Mouse (Mus musculus) forebrain, postnatal 0 days (tissue): ENCODE results near the gene Phactr2. TPM values are rescaled to one million over a fixed set of nuclear protein-coding genes. Genes with fewer than 3 reads are reported as not detected.

Experiments used
- ATAC-seq: fragments of 200-750 bp; cut with Nextera tagmentation; 2 replicates; pipeline ENCODE4 v1.8.0; 2017; ENCODE audit warnings: mild to moderate bottlenecking, moderate library complexity
- DNase-seq: peaks from one replicate; pipeline ENCODE4 v3.0.0-alpha.2; 2015
- H3K27ac ChIP-seq: fragments of 300-500 bp; sonication (generic); 2 replicates; pipeline ENCODE4 v1.5.1; 2014; ENCODE audit warnings: low read depth, mild to moderate bottlenecking, antibody characterized with exemption, low read length, moderate library complexity, mixed read lengths
- H3K27me3 ChIP-seq: fragments of 300-500 bp; sonication (generic); 2 replicates; pipeline ENCODE4 v1.6.1; 2014; ENCODE audit warnings: mild to moderate bottlenecking, low read length, mixed read lengths; ENCODE audit not compliant: insufficient read depth
- H3K36me3 ChIP-seq: fragments of 300-500 bp; sonication (generic); 2 replicates; pipeline ENCODE4 v1.6.1; 2014; ENCODE audit warnings: mild to moderate bottlenecking, moderate library complexity; ENCODE audit not compliant: insufficient read depth
- H3K4me1 ChIP-seq: fragments of 300-500 bp; sonication (generic); 2 replicates; pipeline ENCODE4 v1.6.1; 2014; ENCODE audit warnings: antibody characterized with exemption; ENCODE audit not compliant: insufficient read depth
- H3K4me2 ChIP-seq: fragments of 300-500 bp; sonication (generic); 2 replicates; pipeline ENCODE4 v1.6.1; 2014; ENCODE audit warnings: low read depth, mild to moderate bottlenecking, moderate library complexity
- H3K4me3 ChIP-seq: fragments of 300-500 bp; sonication (generic); 2 replicates; pipeline ENCODE4 v1.5.1; 2014; ENCODE audit warnings: low read depth, low read length, mixed read lengths
- H3K9ac ChIP-seq: fragments of 300-500 bp; sonication (generic); 2 replicates; pipeline ENCODE4 v1.6.1; 2014; ENCODE audit warnings: mild to moderate bottlenecking
- H3K9me3 ChIP-seq: fragments of 300-500 bp; sonication (generic); 2 replicates; pipeline ENCODE4 v1.6.1; 2016; ENCODE audit warnings: low read length
- CTCF ChIP-seq: sonication (generic); IDR thresholded peaks from 2 replicates; pipeline ENCODE4 v1.5.1; 2016; ENCODE audit warnings: antibody characterized with exemption, control low read depth, low read depth
- WGBS: fragments of 180-500 bp; shearing (Covaris S2); extraction: QIAGEN DNeasy Blood & Tissue Kit; methylation state at CpG from one replicate; pipeline ENCODE4 v1.1.7; 2014; 5-methylcytosine and 5-hydroxymethylcytosine counted together
- polyA plus RNA-seq: library from polyadenylated mRNA; unstranded; fragments of >200 nt; fragmentation: Nextera tagmentation; extraction: Ambion mirVana; gene quantifications from 2 replicates; pipeline ENCODE4 v1.2.1, GENCODE M21; 2015
- total RNA-seq: library from RNA; depleted of rRNA; stranded (reverse); fragments of >200 nt; gene quantifications from 2 replicates; pipeline ENCODE4 v1.2.3, GENCODE M21; 2014

The Phactr2 gene
- total and polyA plus RNA-seq, 2 experiments from 2014 or later: 8.1 to 10.5 TPM

DNA sequence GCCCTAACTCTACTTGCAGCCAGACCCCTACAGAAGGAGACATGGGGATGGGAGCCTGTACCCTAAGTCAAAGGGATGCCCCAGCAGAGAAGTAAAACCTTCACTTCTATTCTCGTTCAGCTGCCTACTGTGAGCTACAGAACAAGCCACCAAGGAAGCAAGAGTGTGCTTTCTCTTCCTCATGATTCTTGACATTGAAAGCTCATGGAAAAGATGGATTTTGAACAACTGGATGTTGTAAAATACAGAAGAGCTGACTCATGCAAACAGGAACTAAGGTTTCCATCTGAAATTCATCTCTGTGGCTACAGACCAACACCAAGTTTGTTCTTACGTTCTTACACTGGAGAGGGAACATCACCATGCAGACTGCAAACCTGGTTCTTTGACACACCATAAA is 179.3 kb downstream of the Phactr2 start:
- no peak for TF ChIP-seq CTCF
- Histone ChIP-seq H3K4me3 (no peak overlapping the region), H3K4me1 (no peaks in the 10 kb centered on the region), H3K9me3 (no peaks in the 10 kb centered on the region), H3K9ac (no peak overlapping the region), H3K27ac (no peak overlapping the region), H3K36me3 (no peaks in the 10 kb centered on the region), H3K27me3 (no peaks in the 10 kb centered on the region), H3K4me2 (no peak overlapping the region)
- DNase-seq (no peak), ATAC-seq (no peak)
- 90% methylated on average over 2 of the region's 2 CpGs for WGBS

DNA sequence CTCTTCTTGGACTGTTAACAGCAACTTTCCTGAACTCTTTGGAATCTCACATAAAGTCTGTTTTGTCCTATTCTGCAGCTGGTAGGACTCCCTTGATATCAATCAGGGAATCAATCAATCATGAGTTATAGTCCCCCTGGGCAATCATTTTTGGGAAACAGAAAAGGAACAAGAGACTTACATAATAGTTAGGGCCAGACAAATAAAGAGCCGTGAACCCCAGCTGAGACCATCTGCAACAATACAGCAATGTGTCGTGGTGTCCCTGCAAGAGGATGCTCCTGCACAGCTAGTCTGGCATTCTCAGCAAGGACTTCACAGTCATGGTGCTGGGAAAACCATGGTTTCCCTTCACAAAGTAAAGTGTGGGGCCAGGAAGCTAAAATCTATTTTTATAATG is 182.2 kb downstream of the Phactr2 start:
- 46% methylated on average over 2 of the region's 2 CpGs for WGBS
- TF ChIP-seq CTCF: no peak

DNA sequence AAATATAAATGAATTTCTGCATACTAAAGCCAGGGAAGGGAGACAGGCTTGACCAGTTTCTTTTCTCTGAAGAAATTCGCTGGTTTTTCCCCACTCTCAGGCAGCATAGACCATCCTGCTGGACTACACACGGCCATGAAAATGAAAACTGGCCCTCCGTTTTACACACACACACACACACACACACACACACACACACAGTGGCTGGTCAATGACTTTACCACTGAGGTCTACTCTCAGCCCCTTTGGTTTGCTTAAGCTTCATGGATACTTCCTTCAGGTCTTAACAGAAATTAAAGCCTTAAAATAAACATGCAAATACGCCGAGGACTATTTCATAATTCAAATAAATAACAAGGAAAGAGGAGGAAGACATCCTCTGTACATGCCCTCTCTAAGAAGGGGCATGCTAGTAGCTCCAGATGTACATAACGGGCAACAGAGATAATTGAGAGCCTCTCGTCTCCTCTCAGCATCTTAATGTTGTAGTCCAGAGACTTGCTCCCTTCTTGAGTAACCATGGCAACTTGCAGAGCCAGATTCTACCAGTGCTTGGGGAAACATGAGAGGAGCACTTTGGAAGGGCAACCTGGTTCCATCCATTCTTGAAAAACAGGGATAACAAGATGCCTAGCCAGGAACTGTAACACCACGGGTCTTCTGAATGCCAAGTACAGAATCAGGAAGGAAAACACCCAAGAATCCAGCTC is 184.8 kb downstream of the Phactr2 start:
- TF ChIP-seq CTCF: no peak
- WGBS: 73% methylated on average over 8 of the region's 8 CpGs
- no peaks in the 10 kb centered on the region for H3K36me3 ChIP-seq
- H3K27me3 ChIP-seq: no peaks in the 10 kb centered on the region
- H3K9me3 ChIP-seq: no peaks in the 10 kb centered on the region
- no peak overlapping the region for H3K4me3 ChIP-seq
- no peak overlapping the region for H3K27ac ChIP-seq
- H3K4me1 ChIP-seq: no peaks in the 10 kb centered on the region
- DNase-seq: peak; percentile 18
- ATAC-seq: peak; percentile 76
- H3K4me2 ChIP-seq: no peak overlapping the region
- H3K9ac ChIP-seq: no peak overlapping the region

More for the DNA sequence above, 182.2 kb downstream of the Phactr2 start:
- DNase-seq (no peak), ATAC-seq (no peak)
- Histone ChIP-seq H3K4me3 (no peak overlapping the region), H3K4me2 (no peak overlapping the region), H3K9me3 (no peaks in the 10 kb centered on the region), H3K4me1 (no peaks in the 10 kb centered on the region), H3K9ac (no peak overlapping the region), H3K27me3 (no peaks in the 10 kb centered on the region), H3K36me3 (no peaks in the 10 kb centered on the region), H3K27ac (no peak overlapping the region)

- no peak for TF ChIP-seq CTCF
- H3K9ac ChIP-seq: no peak overlapping the region
- 93% methylated on average over 5 of the region's 5 CpGs for WGBS
- no peak overlapping the region for H3K4me2 ChIP-seq
- H3K4me3 ChIP-seq: no peak overlapping the region
- no peaks in the 10 kb centered on the region for H3K27me3 ChIP-seq
- H3K27ac ChIP-seq: no peak overlapping the region
- ATAC-seq (no peak), DNase-seq (no peak)
- H3K9me3 ChIP-seq: no peaks in the 10 kb centered on the region
- H3K4me1 ChIP-seq: no peaks in the 10 kb centered on the region
- H3K36me3 ChIP-seq: no peaks in the 10 kb centered on the region
Measured at GRCm38 (mm10) chr10:13288296-13288695, 185.9 kb downstream of the Phactr2 start.

DNA sequence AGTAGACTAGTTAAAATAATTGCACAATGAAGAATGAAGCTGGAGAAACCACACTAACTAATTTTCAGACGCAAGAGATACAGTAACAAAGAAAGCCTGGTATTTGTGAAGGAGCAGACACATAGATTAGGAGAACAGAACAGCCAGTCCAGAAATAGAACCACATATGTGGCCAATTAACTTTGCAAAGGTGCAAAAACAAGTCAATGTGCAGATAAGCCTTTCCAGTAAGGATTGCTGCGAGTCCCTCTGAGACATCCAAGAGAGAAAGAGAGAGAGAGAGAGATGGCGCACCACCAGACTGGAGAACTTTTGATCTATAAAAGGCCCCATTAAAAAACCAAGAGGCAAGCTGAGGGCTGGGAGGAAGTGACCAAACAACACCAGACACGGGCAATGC is 190.8 kb downstream of the Phactr2 start:
- no peak overlapping the region for H3K9ac ChIP-seq
- TF ChIP-seq CTCF: no peak
- 69% methylated on average over 4 of the region's 4 CpGs for WGBS
- H3K4me2 ChIP-seq: no peak overlapping the region
- H3K27ac ChIP-seq: no peak overlapping the region
- H3K36me3 ChIP-seq: no peaks in the 10 kb centered on the region
- ATAC-seq (no peak), DNase-seq (no peak)
- no peak overlapping the region for H3K4me3 ChIP-seq
- no peaks in the 10 kb centered on the region for H3K9me3 ChIP-seq
- H3K27me3 ChIP-seq: no peaks in the 10 kb centered on the region
- no peaks in the 10 kb centered on the region for H3K4me1 ChIP-seq

DNA sequence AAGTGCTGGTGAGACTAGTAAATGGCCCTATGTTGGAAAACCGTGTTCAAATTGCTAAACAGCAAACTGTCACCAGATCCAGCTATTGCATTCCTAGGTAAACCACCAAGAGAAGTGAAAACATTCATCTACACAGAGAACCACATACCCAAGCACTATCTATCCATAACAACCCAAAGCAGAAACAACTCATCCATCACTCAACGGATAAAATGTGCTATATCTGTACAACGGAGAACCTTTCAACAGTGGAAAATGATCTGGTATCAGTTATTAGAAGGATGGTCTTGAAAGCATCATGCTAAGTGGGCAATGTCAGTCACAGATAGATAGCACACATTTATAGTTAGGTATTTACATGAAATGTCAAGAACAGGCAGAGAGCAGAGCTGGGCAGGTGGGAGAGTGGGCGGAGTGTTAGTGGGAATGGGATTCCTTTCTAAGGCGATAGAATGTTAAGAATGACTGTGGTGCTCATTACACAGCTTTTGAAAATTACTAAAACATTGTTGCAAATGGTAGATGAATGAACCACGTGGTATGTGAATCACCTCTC is 193.8 kb downstream of the Phactr2 start:
- no peaks in the 10 kb centered on the region for H3K9me3 ChIP-seq
- no peak for TF ChIP-seq CTCF
- ATAC-seq: no peak
- no peaks in the 10 kb centered on the region for H3K27me3 ChIP-seq
- H3K4me2 ChIP-seq: no peak overlapping the region
- no peak overlapping the region for H3K9ac ChIP-seq
- no peak for DNase-seq
- no peaks in the 10 kb centered on the region for H3K4me1 ChIP-seq
- H3K27ac ChIP-seq: no peak overlapping the region
- WGBS: 86% methylated on average over 6 of the region's 6 CpGs
- no peak overlapping the region for H3K4me3 ChIP-seq
- H3K36me3 ChIP-seq: no peaks in the 10 kb centered on the region

GRCm38 (mm10) chr10:13276298-13276697 is 197.9 kb downstream of the Phactr2 start:
- H3K9ac ChIP-seq: no peak overlapping the region
- H3K4me1 ChIP-seq: no peaks in the 10 kb centered on the region
- TF ChIP-seq CTCF: no peak
- H3K9me3 ChIP-seq: no peaks in the 10 kb centered on the region
- 90% methylated on average over 5 of the region's 5 CpGs for WGBS
- H3K4me3 ChIP-seq: no peak overlapping the region
- no peak overlapping the region for H3K4me2 ChIP-seq
- ATAC-seq (no peak), DNase-seq (no peak)
- no peak overlapping the region for H3K27ac ChIP-seq
- H3K27me3 ChIP-seq: no peaks in the 10 kb centered on the region
- H3K36me3 ChIP-seq: no peaks in the 10 kb centered on the region
